Mouse (Mus musculus) embryo, embryonic 9.5 days (tissue): Measurements from ENCODE around the gene Baiap2l1.
A peak's percentile ranks its signal among the peaks of the same experiment; 100 is the strongest.

ENCODE experiments used
- DNase-seq: peaks from one replicate; pipeline ENCODE4 v3.0.0-alpha.2; 2017; ENCODE audit errors: extremely low spot score

The Baiap2l1 gene

GRCm38 (mm10) chr5:144258131-144258611 lies 99.7 kb downstream of the Baiap2l1 start:
- no peak for DNase-seq

DNA sequence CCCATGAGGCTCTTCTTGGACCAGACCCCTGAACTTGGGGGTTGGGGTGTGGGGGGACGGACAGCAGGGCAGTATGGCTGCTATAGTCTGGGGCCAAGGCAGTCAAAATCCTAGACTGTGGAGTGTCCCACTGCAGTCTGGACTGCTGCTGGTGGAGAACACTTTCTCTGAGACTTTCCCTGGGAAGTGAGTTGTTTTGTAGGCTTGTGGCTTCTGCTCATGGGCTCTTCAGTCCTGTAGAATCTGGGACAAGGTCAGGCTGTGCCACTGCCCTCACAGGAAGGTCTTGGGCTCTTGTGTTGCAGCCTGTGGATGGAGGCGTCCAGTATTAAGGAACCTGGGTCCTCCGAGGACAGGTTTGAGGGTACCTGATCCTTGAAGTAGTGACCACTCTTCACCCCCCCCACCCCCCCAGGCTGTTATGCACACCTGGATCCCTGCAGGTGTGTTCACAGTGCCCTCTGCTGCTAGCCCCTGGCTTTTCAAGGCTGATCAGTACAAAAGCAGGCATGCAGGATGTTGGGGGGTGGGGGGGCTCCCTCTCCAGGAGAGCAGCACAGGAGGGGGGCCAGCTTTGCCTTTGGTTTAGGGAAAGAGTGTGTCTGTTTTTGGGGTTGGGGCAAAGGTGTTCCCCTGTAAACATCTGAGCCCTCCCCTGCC lies 100.3 kb downstream of the Baiap2l1 start:
- DNase-seq, result no peak

DNA sequence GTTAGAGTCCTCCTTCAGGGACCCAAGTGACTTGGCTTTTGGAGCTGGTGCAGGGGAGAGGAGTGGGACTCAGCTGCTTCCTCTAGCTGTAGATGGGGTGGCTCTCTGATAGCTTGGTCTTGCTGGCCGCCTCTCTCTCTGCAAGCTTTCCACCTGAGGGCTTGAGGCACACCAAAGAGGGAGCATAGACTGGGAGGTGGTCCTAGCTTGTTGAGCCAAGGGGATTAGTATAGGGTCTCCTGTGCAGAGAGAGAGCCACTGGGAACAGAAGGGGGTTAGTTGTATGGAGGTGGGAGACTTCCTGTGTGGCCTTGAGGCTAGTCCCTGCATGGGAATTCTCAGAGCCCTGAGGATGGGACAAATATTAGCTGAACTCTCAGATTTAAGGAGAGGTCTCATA lies 101.0 kb downstream of the Baiap2l1 start:
- no peak for DNase-seq

- DNase-seq, result no peak
Observed at GRCm38 (mm10) chr5:144256541-144256870, 101.4 kb downstream of the Baiap2l1 start.

GRCm38 (mm10) chr5:144255632-144256540 lies 102.0 kb downstream of the Baiap2l1 start:
- peak; percentile 78 for DNase-seq

DNA sequence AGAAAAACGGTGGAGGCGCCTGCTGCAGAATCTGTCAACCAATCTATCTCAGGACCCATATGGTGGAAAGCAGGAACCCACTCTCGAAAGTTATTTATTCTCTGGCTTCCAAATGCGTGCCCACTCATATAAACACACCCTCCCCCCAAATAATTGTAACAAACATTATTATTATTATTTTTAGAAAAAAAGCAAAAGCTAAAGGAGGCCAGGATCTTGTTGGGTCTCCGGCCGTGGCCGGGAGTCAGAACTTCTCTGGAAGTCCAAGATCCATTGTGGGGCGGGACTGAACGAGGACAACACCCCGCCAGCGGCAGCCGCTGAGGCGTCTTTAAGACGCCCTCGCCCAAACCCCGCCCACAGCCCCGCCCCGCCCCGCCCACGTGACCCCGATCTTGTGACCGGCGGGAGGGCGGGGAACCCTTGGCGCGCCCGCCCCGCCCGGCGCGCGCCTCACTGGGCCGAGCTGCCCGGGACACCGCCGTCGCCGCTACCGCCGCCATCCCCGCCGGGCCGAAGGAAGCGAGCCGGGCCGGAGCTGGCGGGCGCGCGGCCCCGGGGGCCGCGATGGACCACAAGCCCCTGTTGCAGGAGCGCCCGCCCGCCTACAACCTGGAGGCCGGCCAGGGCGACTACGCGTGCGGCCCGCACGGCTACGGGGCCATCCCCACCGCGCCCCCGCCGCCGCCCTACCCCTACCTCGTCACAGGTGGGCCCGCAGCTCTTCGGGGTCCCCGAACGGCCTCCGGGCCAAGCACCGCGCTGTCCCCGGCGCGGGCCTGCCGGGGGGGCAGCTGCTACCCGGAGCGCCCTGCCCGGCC lies 102.9 kb downstream of the Baiap2l1 start:
- peak; percentile 94 for DNase-seq

DNA sequence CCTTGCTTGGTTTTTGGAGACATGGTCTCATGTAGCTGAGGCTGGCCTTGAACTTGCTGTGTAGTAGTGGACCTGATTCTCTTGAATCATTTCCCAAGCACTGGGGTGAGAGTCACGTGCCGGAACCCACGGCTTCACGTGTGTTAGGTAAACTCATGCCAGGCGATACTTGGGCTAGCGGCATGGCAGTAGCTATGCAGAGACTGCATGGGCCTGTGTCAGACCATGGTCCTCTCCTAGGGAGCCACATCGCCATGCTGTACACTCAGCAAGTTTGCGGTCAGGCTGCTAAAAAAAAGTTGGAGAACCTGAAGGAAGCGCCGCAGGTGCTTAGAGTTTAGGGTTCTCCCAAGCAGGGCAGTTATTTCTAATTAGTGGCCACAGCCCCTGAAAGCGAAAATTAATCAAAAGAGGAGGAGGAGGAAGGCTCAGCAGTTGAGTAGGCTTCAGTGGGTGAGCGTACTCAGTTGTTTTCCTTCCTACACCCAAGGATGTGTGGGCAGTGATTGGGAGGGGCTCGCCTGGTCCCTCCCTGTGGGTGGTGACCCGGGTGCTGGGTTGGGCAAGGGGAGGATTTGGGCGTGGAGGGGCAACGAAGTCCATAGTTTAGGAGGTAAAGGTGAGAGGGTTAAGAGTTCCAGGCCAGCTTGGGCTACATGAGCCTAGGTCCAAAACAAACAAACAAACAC lies 103.6 kb downstream of the Baiap2l1 start:
- no peak for DNase-seq

DNA sequence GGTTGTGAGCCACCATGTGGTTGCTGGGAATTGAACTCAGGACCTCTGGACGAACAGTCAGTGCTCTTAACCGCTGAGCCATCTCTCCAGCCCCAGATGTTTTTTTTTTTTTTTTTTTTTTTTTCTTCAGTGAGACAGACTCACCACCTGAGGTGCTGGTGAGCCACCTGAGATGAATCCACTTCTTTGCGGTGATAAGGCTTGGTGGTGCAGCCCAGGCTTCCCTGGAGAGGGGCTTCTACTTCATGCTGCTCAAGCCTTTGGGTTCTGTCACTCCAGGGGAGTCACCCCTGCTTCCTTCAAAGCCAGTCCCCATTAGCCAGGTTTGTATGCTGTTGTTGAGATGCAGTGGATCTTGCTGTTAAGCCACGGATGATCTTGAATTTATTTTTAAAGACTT lies 104.7 kb downstream of the Baiap2l1 start:
- DNase-seq, result no peak

- DNase-seq, result no peak
Observed at GRCm38 (mm10) chr5:144251876-144252577, 105.9 kb downstream of the Baiap2l1 start.

GRCm38 (mm10) chr5:144249871-144250270 lies 108.0 kb downstream of the Baiap2l1 start:
- no peak for DNase-seq

DNA sequence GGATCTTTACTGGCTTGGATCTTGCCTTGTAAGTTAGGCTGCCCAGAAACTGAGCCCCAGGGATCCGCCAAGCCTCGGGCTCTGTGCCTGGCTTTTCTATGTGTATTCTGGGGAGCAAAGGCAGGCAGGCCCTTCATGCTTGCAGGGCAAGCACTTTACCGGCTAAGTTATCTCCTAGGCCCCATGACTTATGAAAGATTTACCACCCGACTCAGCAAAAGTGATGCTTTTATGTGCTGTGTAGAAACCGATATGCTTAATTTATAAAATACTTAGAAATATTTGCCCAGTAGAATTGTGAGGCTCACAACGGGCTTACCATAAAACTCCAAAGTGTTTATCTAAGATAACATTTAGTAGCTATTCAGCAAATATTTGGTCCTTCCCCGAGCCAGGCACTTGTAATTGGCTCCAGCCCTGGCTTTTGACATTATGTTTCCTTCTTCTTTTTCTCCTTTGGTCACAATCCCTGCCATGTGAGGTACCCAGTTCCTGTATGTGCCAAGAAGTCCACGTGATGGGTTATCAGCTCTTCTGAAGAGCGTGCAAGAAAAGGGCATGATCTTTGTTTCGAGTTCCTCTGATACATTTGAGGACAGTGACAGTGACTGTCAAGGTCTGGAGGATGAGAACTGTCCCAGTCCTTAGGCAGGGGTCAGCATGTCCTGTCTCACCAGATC lies 109.9 kb downstream of the Baiap2l1 start:
- DNase-seq, result no peak

DNA sequence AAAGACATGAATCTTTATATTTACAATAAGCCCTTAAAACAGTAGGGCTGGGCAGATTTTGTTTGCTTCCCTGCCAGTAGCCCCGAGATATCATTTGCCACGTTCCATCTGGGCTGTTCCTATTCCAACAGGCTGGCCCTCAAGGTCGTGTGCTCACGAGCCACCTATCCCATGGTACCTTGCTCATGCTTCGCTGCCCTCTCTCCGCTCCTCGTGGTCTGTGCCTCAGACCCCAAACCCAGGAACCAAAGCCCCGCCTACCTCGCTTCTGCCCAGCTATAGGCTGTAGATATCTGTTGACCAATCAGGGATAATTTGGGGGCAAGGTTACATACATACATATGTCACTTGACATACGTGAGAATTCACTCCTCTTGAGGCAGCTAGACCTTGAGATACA lies 110.6 kb downstream of the Baiap2l1 start:
- no peak for DNase-seq

- no peak for DNase-seq
Observed at GRCm38 (mm10) chr5:144246669-144247068, 111.2 kb downstream of the Baiap2l1 start.

DNA sequence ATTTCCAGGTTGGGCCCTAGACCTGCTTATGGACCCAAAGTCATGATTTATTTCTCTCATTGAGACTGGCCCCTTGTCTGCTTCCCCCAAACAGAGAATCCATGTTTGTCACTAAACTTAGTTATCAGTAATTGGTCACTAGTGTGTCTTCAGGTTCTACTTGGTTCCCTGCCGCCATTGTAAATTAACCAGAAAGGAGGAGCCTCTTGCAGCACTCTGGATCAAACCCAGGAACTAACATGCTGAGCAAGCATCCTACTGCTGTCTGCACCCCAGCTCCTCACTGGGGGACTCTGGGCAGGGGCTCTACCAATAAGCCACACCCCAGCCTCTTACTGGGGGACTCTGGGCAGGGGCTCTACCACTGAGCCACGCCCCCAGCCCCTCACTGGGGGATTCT lies 112.3 kb downstream of the Baiap2l1 start:
- DNase-seq, result no peak

GRCm38 (mm10) chr5:144243901-144244487 lies 113.9 kb downstream of the Baiap2l1 start, which contains the start of gene Bri3:
Bri3 (plus strand) TSS chr5:144244437.
- no peak for DNase-seq

GRCm38 (mm10) chr5:144238969-144239368 lies 118.9 kb downstream of the Baiap2l1 start:
- no peak for DNase-seq

GRCm38 (mm10) chr5:144234714-144235113 lies 123.2 kb downstream of the Baiap2l1 start:
- no peak for DNase-seq

DNA sequence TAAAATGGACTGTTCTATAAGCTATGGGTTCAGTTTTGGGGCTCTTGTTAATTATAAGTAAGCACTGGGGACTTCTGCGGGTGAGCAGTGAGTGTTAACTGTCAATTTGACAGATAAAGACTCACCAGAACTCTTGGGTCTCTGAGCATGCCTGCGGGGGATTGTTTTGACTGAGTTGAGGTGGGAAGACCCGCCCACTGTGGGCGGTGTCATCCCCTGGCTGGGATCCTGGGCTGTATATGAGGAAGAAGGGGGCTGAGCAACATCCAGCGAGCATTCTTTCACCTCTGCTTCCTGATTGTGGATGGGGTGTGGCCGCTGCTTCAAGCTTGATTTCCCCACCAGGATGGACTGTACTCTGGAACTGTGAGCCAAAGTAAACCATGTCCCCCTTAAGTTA lies 123.7 kb downstream of the Baiap2l1 start:
- DNase-seq, result no peak

DNA sequence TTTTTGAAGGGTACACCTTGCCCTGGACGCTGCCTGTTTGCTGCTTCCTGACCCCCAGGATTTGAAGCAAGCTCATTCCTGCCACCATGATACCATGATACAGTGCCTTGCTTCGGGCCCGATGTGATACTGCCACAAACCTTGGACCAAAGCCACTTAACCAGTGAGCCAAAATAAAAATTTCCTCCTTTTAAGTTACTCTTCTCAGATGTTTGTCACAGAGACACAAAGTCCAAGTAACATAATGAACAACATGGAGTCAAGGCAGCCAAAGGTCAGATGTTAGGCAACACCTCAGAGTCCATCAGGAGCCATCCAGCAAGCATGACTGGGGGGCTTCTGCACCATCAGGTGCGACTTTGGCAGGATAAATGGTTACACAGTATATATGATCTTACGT lies 125.4 kb downstream of the Baiap2l1 start:
- no peak for DNase-seq

- DNase-seq, result no peak
Observed at GRCm38 (mm10) chr5:144231410-144231809, 126.5 kb downstream of the Baiap2l1 start.
